Mouse (Mus musculus): ENCODE measurements around the gene Ints14.

- TF ChIP-seq CTCF (IDR thresholded peaks at IDR 0.05; ENCODE audit: low read depth) (no peak), EP300 (IDR thresholded peaks at IDR 0.05; ENCODE audit: low read depth) (no peak)
These were observed 62.7 kb downstream of the Ints14 start for GRCm38 (mm10) chr9:65023447-65023846.
